Mouse (Mus musculus) testis, adult 2 months (tissue): ENCODE measurements at regions not wholly inside any gene's neighbourhood (a gene's known extent, or its start where the extent isn't known, plus 50 kb on each side); places are given as distances from the start of the nearest gene placed in this dataset.

Source experiments
- H3K27ac ChIP-seq: fragments of 200-500 bp; 2 replicates; pipeline ENCODE4 v1.5.1; 2012; ENCODE audit warnings: low read depth, low read length; ENCODE audit not compliant: control insufficient read depth, insufficient read depth
- H3K27me3 ChIP-seq: fragments of 200-500 bp; 2 replicates; pipeline ENCODE4 v1.6.1; 2012; ENCODE audit warnings: mild to moderate bottlenecking, low read length, moderate library complexity; ENCODE audit not compliant: control insufficient read depth, insufficient read depth
- H3K36me3 ChIP-seq: fragments of 200-500 bp; 2 replicates; pipeline ENCODE4 v1.6.1; 2012; ENCODE audit warnings: mild to moderate bottlenecking, low read length; ENCODE audit not compliant: control insufficient read depth, insufficient read depth
- H3K4me1 ChIP-seq: fragments of 200-500 bp; 2 replicates; pipeline ENCODE4 v1.6.1; 2012; ENCODE audit warnings: low read length; ENCODE audit not compliant: control insufficient read depth, insufficient read depth
- H3K4me3 ChIP-seq: fragments of 200-500 bp; 2 replicates; pipeline ENCODE4 v1.5.1; 2012; ENCODE audit warnings: low read depth, mild to moderate bottlenecking, low read length, moderate library complexity, mixed read lengths; ENCODE audit not compliant: control insufficient read depth
- CTCF ChIP-seq: fragments of 200-500 bp; IDR thresholded peaks from 2 replicates; pipeline ENCODE4 v1.5.1; 2012; ENCODE audit warnings: low read depth, mild to moderate bottlenecking, inconsistent platforms, low read length, moderate library complexity; ENCODE audit not compliant: control insufficient read depth, insufficient read depth, insufficient replicate concordance
- POLR2A ChIP-seq: fragments of 200-500 bp; IDR thresholded peaks from 2 replicates; pipeline ENCODE4 v1.6.1; 2012; ENCODE audit warnings: low read depth, mild to moderate bottlenecking, inconsistent platforms, low read length, moderate library complexity; ENCODE audit not compliant: control insufficient read depth

GRCm38 (mm10) chr4:10149911-10150310 lies 724.4 kb upstream of the 2610301B20Rik start:
- Histone ChIP-seq H3K36me3 (no peaks in the 10 kb centered on the region), H3K4me1 (no peaks in the 10 kb centered on the region), H3K27me3 (no peaks in the 10 kb centered on the region), H3K27ac (no peak overlapping the region), H3K4me3 (no peak overlapping the region)
- TF ChIP-seq POLR2A (no peak), CTCF (no peak)

- Histone ChIP-seq H3K36me3 (no peaks in the 10 kb centered on the region), H3K4me3 (no peak overlapping the region), H3K27ac (no peak overlapping the region), H3K27me3 (no peaks in the 10 kb centered on the region), H3K4me1 (no peaks in the 10 kb centered on the region)
- TF ChIP-seq CTCF (no peak), POLR2A (no peak)
These were observed 723.8 kb upstream of the 2610301B20Rik start for GRCm38 (mm10) chr4:10150501-10150900.

- H3K27me3 ChIP-seq = no peaks in the 10 kb centered on the region
- no peak overlapping the region for H3K27ac ChIP-seq
- no peak for TF ChIP-seq CTCF
- TF ChIP-seq POLR2A = no peak
- no peaks in the 10 kb centered on the region for H3K36me3 ChIP-seq
- H3K4me1 ChIP-seq = no peaks in the 10 kb centered on the region
- no peak overlapping the region for H3K4me3 ChIP-seq
These were observed 718.5 kb upstream of the 2610301B20Rik start for GRCm38 (mm10) chr4:10155705-10156390.

- H3K36me3 ChIP-seq = no peaks in the 10 kb centered on the region
- no peaks in the 10 kb centered on the region for H3K27me3 ChIP-seq
- TF ChIP-seq POLR2A (no peak), CTCF (no peak)
- H3K27ac ChIP-seq = no peak overlapping the region
- no peaks in the 10 kb centered on the region for H3K4me1 ChIP-seq
- no peak overlapping the region for H3K4me3 ChIP-seq
These were observed 684.4 kb upstream of the 2610301B20Rik start for GRCm38 (mm10) chr4:10189896-10190295.

GRCm38 (mm10) chr4:10197245-10197943 lies 676.9 kb upstream of the 2610301B20Rik start:
- no peaks in the 10 kb centered on the region for H3K27me3 ChIP-seq
- H3K36me3 ChIP-seq = no peaks in the 10 kb centered on the region
- TF ChIP-seq POLR2A (no peak), CTCF (no peak)
- no peak overlapping the region for H3K27ac ChIP-seq
- no peaks in the 10 kb centered on the region for H3K4me1 ChIP-seq
- H3K4me3 ChIP-seq = no peak overlapping the region

GRCm38 (mm10) chr4:10201835-10202234 lies 672.5 kb upstream of the 2610301B20Rik start:
- Histone ChIP-seq H3K4me3 (no peak overlapping the region), H3K27ac (no peak overlapping the region), H3K27me3 (no peaks in the 10 kb centered on the region), H3K4me1 (no peaks in the 10 kb centered on the region), H3K36me3 (no peaks in the 10 kb centered on the region)
- TF ChIP-seq POLR2A = no peak
- no peak for TF ChIP-seq CTCF

- TF ChIP-seq CTCF (no peak), POLR2A (no peak)
- H3K4me1 ChIP-seq = no peaks in the 10 kb centered on the region
- no peak overlapping the region for H3K27ac ChIP-seq
These were observed 670.1 kb upstream of the 2610301B20Rik start for GRCm38 (mm10) chr4:10204224-10204623.

More at GRCm38 (mm10) chr4:10204224-10204623, 670.1 kb upstream of the 2610301B20Rik start:
- no peak overlapping the region for H3K4me3 ChIP-seq
- H3K36me3 ChIP-seq = no peaks in the 10 kb centered on the region
- H3K27me3 ChIP-seq = no peaks in the 10 kb centered on the region
